Mouse (Mus musculus) MEL-GATA-1-ER (cell line): ENCODE measurements around the gene Kdm7a.
A peak's percentile ranks its signal among the peaks of the same experiment; 100 is the strongest.

Experiments used
- DNase-seq: peaks from one replicate; pipeline ENCODE4 v3.0.0-alpha.2; 2012; ENCODE audit warnings: low read depth; ENCODE audit errors: extremely low read depth

Gene Kdm7a

GRCm38 (mm10) chr6:39205650-39206580 lies 674 bp downstream of the Kdm7a start:
- DNase-seq, result no peak

GRCm38 (mm10) chr6:39205064-39205649 lies 1.4 kb downstream of the Kdm7a start:
- peak; percentile 70 for DNase-seq

DNA sequence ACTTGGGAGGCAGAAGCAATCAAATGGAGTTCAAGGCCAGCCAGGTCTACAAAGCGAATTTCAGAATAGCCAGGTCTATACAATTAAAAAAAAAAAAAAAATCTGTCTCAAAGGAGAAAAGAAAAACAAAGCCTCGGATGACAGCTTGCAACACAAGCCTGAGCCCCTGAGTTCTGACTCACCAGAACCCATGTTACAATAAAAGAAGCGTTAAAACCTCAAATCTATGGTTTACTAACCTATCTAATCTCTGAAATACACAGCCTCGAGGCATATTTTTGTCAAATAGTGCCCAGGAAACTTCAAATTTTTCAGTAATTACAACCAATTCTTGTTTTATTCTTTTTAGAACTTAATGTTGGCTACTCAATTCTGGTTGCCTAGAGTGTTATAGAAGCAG lies 2.1 kb downstream of the Kdm7a start:
- DNase-seq, result no peak

GRCm38 (mm10) chr6:39203236-39203635 lies 3.4 kb downstream of the Kdm7a start:
- DNase-seq, result no peak

DNA sequence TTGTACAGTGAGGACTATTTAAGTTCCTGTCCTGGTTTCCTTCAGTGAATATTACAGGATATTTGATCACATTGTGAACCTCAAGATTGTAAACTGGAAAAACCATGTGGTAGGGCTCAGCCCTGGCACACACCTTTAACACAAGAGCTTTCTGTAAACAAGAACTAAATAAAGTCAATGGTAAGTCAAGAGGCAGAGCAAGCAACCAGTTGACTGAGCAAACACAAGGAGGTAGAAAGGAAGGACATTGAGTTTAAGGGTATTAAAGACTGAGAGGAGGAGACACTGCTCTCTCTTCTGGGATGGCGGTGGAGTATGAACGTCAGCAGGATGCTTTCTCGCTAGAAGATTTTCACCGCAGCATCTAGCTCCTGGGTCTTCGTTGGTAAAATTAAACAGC lies 13.6 kb downstream of the Kdm7a start:
- no peak for DNase-seq

GRCm38 (mm10) chr6:39191518-39191917 lies 15.1 kb downstream of the Kdm7a start:
- DNase-seq, result no peak

DNA sequence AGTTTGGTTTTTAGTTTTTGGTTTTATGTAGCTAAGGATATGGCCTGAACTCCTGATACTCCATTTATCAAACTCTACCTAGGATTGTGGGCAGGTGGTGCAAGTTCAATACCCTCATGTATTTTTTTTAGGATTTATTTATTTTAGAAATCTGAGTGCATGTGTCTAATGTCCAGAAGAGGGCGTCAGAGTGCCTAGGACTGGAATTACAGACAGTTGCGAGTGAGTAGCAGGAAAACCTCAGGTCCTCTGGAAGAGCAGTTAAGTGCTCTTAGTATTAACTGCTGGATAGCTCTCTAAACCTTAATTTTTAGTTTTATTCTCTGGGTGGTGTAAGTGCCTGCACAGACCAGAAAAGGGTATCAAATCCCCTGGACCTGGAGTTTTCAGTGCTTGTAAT lies 19.4 kb downstream of the Kdm7a start:
- DNase-seq, result no peak

- no peak for DNase-seq
Observed at GRCm38 (mm10) chr6:39169089-39169488, 37.5 kb downstream of the Kdm7a start.

GRCm38 (mm10) chr6:39164891-39165290 lies 41.7 kb downstream of the Kdm7a start:
- DNase-seq, result no peak

- DNase-seq, result no peak
Observed at GRCm38 (mm10) chr6:39161975-39162374, 44.6 kb downstream of the Kdm7a start.

DNA sequence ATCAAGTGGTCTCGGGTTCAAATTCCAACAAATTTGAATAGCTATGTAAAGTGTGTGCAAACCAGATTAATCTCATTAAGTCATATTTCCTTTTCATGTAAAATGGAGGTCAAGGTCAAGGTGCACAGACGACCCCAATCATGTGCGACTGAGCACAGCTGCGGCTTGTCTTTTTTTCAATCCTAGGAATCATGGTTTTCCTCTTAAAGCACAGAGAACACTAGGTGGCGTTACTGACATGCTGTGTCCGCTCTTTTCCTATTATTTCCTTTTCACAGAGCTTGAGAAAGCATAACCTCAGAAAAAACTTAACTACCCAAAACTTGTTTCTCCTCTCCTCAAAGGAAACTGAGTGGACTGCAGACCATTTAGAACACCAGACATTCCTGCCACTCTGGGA lies 60.5 kb downstream of the Kdm7a start:
- no peak for DNase-seq

GRCm38 (mm10) chr6:39132556-39132955 lies 74.0 kb downstream of the Kdm7a start:
- DNase-seq, result no peak

DNA sequence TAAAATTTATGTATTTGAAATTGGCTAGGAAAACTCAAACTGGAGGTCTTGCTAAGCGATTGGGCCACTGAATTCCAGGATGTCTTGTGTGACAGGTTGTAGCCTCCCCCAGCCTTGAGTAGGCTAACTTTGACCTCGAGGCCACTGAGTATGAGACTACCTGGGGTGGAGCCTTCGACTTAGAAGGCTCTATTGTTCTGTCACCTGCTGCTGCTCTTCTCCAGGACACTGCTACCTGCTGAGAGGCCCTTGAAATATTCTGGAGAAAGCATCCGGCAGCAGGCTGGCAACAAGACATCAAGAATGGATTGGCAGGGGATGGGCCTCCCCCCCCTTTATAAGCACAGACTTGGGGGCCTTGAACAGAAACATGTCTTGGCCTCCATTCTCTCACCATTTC lies 75.1 kb downstream of the Kdm7a start:
- no peak for DNase-seq

DNA sequence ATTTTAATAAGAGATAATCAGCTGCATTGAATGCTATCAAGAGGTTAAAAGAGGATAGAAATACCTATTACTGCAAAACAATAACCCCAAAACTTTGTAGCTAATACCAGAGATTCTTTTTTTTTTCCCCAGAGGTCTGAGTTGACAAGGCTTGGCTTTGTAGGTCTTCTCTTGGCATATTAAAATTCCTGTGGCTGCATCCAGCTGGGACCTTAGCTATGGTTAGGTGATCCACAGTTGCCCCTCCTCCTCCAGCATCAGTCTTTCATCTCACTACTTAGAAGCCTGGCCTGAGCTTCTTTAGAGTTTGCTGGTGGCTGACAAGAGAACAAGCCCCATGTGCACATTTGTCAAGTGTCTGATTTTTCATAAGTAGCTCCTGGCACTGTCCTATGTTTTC lies 81.9 kb downstream of the Kdm7a start:
- DNase-seq, result no peak

GRCm38 (mm10) chr6:39120685-39121084 lies 85.9 kb downstream of the Kdm7a start:
- DNase-seq, result no peak

DNA sequence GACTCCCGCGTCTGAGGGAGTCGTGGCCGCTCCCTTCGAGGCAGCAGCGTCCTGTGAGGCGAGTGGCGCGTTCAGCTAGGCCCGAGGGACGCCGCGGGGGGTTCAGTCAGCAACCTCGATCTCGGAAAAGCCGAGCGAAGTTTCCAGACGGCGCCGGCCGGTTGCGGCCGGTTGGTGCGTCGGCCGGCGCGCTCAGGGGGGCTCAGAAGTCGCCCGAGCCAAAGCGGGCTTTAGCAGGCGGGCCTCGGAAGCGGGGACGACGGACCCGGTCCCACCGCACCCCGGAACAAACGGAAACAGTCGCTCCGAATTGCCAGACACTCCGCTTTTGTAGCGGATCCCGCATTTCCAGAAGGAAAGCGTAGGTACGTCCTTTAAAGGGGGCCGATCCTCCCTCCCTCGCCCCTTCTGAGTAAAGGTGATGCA lies 88.1 kb downstream of the Kdm7a start:
- DNase-seq, result no peak

DNA sequence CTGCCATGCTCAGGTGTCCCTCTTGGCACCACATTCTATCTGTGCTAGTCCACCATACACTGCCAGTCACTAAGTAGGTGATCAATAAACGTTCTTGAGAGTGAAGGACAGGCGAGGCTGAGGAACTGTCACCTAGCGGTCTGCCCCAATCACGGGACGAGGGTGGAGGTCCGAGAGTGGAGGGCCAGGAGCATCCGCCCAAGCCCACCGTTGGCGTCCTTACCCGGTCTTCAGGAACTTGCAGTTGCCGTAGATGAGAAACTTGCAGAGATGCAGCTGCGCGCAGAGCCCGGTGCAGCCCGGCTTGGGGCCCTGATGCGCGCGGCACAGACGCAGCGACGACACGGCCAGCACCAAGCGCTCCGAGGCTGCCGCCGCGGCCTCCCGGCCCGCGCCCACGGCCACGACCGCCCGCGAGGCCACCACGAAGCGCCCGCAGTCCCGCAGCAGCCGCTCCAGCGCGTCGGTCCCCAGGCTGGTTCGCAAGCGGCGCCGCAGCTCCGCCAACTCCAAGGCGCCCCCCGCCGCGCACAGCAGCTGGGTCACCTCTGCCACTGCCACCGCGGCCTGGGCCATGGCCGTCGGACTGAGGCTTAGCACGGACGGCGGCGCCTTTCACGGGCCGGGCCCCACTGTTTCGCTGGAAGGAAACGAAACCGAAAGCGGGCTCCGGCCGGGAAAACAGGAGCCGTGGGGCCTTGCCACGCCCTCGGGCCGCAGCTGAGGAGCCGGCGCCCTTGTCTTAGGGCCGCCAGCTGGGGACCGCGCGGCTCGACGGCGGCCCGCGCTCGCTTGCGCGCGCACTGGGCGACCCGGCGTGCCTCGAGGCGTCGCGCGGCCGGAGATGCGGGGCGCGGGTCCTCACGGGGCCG lies 88.8 kb downstream of the Kdm7a start, which contains the start of gene Parp12:
Gene Parp12 (minus strand): TSS at position 766 of the 872 bp plus-strand sequence.
- peak; percentile 23 for DNase-seq

- no peak for DNase-seq
Observed at GRCm38 (mm10) chr6:39115438-39115837, 91.2 kb downstream of the Kdm7a start.

DNA sequence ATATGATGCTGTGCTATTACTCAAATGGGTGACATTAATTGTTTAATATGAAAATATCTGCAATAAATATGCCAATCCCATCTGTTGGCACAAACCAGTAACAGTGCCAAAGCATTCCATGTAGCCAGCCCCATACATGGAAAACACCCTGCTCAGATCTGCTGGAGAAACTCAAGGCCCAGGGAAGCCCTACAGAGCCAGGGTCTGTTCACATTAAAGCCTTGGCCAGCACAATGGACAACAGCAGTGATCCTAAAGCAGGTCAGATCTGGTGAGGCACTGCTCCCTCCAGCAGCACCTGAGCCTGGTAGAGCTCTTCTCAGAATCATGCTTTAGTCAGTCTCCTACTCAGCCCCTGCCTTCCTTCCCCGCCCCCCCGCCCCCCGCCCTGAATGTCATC lies 93.4 kb downstream of the Kdm7a start:
- DNase-seq, result no peak

- DNase-seq, result no peak
Observed at GRCm38 (mm10) chr6:39112701-39113100, 93.9 kb downstream of the Kdm7a start.

DNA sequence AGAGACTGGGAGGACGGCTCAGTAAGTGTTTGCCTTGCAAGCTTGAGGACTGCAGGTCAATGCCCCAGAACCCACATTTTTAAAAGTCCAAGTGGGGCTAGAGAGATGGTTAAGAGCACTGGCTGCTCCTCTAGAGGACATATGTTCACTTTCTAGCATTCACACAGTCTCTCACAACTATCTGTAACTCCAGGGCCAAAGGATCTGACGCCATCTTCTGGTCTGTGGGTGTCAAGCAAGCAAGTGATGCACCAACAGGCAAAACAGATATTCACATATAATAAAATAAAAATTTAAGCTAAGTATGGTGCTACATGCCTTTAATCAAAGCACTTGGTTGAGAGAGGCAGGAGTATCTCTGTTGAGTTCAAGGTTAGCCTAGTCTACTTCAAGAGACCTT lies 99.8 kb downstream of the Kdm7a start:
- peak; percentile 33 for DNase-seq

DNA sequence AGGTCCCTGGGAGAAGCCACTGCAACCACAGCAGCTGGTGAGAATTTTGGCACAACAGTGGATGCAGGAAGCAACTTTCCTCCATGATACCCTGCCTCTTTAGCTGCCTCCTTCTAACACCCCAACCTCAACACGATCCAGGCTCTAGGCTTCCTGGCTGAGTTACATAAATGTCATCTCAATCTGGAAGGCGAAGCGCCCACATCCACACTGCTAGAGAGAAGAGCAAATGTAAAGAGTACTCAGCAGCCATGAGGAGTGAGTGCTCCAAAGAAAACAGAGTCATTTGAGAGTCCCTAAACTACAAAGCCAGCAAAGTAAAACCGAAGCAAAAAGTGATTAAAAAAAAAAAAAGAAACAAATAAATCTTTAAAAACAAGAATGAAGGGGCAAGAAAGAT lies 102.0 kb downstream of the Kdm7a start:
- no peak for DNase-seq
